Mouse (Mus musculus) lung, adult 2 months (tissue): Measurements from ENCODE around the gene Adcy10.

Experiments
- CTCF ChIP-seq: fragments of 200-500 bp; IDR thresholded peaks from 2 replicates; pipeline ENCODE4 v1.5.1; 2011; ENCODE audit warnings: mild to moderate bottlenecking, low read length, control low read depth; ENCODE audit not compliant: insufficient read depth
- POLR2A ChIP-seq: fragments of 200-500 bp; IDR thresholded peaks from 2 replicates; pipeline ENCODE4 v1.6.1; 2011; ENCODE audit warnings: low read depth, mild to moderate bottlenecking, control low read depth, low read length, borderline replicate concordance; ENCODE audit errors: extremely low read depth

DNA sequence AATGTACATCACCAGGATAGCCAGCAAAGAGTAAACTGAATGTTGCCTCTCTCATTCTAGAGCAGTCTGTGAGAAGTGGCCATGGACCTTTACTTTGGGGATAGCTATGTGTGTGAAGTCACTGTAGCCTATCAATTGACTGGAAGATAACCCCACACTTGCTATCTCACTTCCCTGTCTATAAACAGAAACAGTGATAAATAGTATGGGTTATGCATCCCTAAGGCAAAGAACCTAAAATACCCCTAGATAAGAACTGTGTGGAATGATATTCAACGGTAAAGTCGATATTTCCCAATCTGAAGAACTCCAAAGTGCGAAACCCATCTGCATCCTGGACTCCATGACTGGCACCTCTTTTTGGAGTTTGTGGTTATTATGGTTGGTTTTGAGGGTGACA is 96.3 kb downstream of the Adcy10 start:
- TF ChIP-seq POLR2A (no peak), CTCF (no peak)
